Mouse (Mus musculus): Measurements from ENCODE around the gene Olfr1136. TPM values are rescaled to one million over a fixed set of nuclear protein-coding genes. Genes with fewer than 3 reads are reported as not detected.

Olfr1136 gene
- not detected in 2 replicates for polyA plus RNA-seq (2016; fragmentation: Nextera tagmentation; extraction: Ambion mirVana)

DNA sequence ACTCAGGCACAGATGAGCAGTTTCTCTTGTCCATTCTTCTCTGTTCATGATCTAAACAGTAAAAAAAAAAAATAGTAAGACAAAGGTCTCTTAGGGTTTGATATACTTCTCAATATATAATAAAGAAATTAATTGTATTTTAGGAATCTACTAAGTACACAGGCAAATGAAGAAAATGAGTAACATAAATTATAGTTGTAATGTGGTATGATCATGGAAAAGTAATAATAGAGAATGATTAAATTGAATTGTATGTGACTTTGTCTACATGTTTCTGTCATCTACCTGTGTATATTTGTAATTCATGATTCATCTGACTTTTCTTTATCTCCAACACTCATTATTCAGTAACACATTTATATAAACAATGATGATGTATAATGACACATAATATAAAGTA is at the start of gene Olfr1136:
Gene Olfr1136 (minus strand): TSS at position 101 of the 400 bp plus-strand sequence.
- H3K4me3 ChIP-seq, result no peak within 1 kb of the TSS
- no peaks in the 10 kb centered on the region for H3K9me3 ChIP-seq
- no peak for DNase-seq (ENCODE audit: low spot score)
- H3K27me3 ChIP-seq (replicated peaks; ENCODE audit: low read depth, poor library complexity, severe bottlenecking), result no peaks in the 10 kb centered on the region
- no peaks in the 10 kb centered on the region for H3K4me1 ChIP-seq
- H3K36me3 ChIP-seq (replicated peaks), result no peaks in the 10 kb centered on the region
- no peak within 1 kb of the TSS for H3K27ac ChIP-seq (replicated peaks)

DNA sequence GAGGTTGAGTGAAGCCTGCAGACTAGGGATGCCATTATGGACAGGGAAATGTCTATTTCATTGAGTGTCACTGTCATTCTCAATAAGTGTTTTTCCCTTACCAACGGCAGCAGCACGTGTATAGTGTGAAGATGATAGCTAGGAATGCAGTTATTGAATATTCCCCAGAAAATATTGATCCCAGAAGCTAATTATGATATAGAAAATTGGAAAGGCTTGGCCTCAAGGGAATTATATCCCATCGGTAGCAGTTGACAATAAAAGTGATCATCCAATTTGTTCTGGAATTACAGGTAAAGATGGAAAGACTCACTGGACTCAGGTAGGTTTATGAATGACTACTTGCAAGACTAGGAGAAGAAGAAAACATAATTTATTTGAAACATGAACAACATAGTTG is 49.7 kb upstream of the Olfr1136 start, which contains the start of gene Olfr1140:
Gene Olfr1140 (plus strand): TSS at position 301 of the 400 bp plus-strand sequence.
- H3K36me3 ChIP-seq (replicated peaks), result no peaks in the 10 kb centered on the region
- no peak within 1 kb of the TSS for H3K4me3 ChIP-seq
- 85% methylated on average over 3 of the region's 3 CpGs for WGBS
- H3K27me3 ChIP-seq (replicated peaks; ENCODE audit: low read depth, poor library complexity, severe bottlenecking), result no peaks in the 10 kb centered on the region
- no peaks in the 10 kb centered on the region for H3K4me1 ChIP-seq
- no peak for DNase-seq (ENCODE audit: low spot score)
- H3K27ac ChIP-seq (replicated peaks), result no peak within 1 kb of the TSS
- H3K9me3 ChIP-seq, result no peaks in the 10 kb centered on the region

DNA sequence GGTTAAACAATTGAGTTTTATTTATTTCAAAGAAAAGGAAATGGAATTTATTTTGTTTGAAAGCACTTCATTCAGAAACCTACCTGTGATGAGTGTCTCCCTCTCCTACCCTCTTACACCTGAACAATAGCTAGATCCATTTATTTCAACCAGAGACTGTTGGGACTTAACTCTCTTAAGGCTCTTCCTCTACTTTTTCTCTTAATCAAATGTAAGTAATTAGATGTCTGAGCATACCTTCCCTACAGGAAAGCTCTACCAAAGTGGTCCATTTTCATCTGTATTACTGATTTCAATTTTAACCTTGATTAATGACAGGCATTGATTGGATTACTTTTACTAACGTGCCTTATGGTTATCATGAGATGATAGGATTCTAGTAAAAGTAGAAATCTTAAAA is 46.1 kb upstream of the Olfr1136 start, which contains the start of gene Olfr1138:
Gene Olfr1138 (minus strand): TSS at position 101 of the 400 bp plus-strand sequence.
- Histone ChIP-seq H3K27me3 (replicated peaks; ENCODE audit: low read depth, poor library complexity, severe bottlenecking) (no peaks in the 10 kb centered on the region), H3K9me3 (no peaks in the 10 kb centered on the region), H3K4me1 (no peaks in the 10 kb centered on the region), H3K4me3 (no peak within 1 kb of the TSS), H3K27ac (replicated peaks) (no peak within 1 kb of the TSS), H3K36me3 (replicated peaks) (no peaks in the 10 kb centered on the region)
- no peak for DNase-seq (ENCODE audit: low spot score)
- WGBS, result 83% methylated on average over 1 of the region's 1 CpGs

DNA sequence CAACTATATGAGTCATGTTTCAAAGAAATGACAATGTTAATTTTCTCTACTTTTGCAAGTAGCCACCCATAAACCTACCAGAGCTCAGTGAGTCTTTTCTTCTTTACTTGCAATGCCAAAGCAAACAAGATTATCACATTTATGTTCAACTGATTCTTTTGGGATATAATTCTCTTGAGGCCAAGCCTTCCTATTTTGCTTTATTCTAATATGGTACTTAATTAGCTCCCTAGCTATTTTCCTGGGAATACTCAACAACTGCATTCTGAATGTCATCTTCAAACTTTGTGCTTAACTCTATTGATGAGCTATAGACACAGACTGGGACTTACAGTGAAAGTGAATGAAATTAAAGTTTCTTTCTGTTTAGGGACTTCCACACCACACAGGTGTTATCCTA is 19.3 kb upstream of the Olfr1136 start, which contains the start of gene Olfr1137:
Gene Olfr1137 (minus strand): TSS at position 101 of the 400 bp plus-strand sequence.
- Histone ChIP-seq H3K27me3 (replicated peaks; ENCODE audit: low read depth, poor library complexity, severe bottlenecking) (no peaks in the 10 kb centered on the region), H3K4me1 (no peaks in the 10 kb centered on the region), H3K4me3 (no peak within 1 kb of the TSS), H3K27ac (replicated peaks) (no peak within 1 kb of the TSS), H3K36me3 (replicated peaks) (no peaks in the 10 kb centered on the region), H3K9me3 (no peaks in the 10 kb centered on the region)
- DNase-seq (ENCODE audit: low spot score), result no peak

DNA sequence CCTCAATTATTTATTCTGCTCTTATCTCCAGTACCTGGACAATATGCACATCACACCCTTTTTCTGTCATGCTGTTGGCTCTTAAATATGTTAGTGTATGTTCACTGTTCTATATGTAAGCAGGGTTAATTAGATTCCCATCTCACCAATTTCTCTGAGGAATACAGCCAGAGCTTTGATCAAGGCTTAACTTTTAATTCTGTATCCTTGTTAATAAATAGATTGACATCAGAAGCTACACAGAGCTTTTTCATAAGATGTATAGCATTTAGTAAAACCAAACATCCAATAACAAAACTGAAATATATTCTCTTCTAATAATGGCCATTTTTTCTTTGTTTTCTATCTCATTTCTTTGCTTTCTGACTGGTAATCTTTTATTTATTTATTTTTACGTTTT is 20.2 kb downstream of the Olfr1136 start, which contains the start of gene Olfr1135:
Gene Olfr1135 (minus strand): TSS at position 101 of the 400 bp plus-strand sequence.
- no peaks in the 10 kb centered on the region for H3K36me3 ChIP-seq (replicated peaks)
- 26% methylated on average over 1 of the region's 1 CpGs for WGBS
- no peaks in the 10 kb centered on the region for H3K27me3 ChIP-seq (replicated peaks; ENCODE audit: low read depth, poor library complexity, severe bottlenecking)
- no peaks in the 10 kb centered on the region for H3K4me1 ChIP-seq
- no peaks in the 10 kb centered on the region for H3K9me3 ChIP-seq
- no peak within 1 kb of the TSS for H3K27ac ChIP-seq (replicated peaks)
- H3K4me3 ChIP-seq, result no peak within 1 kb of the TSS
- no peak for DNase-seq (ENCODE audit: low spot score)

DNA sequence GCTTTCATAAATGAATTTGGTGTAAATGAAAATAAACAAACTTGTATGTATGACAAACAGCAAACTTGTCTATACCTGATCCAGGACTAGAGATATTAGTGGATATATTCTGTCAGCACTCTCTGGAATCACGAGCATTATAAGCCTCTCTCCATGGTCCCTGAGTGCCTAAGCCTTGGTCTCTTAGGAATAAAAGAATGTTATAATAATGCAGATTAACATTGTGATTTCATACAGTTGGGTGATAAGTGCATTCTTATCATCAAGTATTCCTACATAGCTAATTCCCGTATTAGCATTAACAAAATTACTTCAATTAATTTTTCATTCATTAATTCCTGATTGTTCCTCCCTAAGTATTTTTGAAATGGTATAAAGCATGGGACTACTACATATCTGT is 35.4 kb downstream of the Olfr1136 start, which contains the start of gene Olfr1134:
Gene Olfr1134 (minus strand): TSS at position 101 of the 400 bp plus-strand sequence.
- 93% methylated on average over 2 of the region's 2 CpGs for WGBS
- DNase-seq (ENCODE audit: low spot score), result no peak

DNA sequence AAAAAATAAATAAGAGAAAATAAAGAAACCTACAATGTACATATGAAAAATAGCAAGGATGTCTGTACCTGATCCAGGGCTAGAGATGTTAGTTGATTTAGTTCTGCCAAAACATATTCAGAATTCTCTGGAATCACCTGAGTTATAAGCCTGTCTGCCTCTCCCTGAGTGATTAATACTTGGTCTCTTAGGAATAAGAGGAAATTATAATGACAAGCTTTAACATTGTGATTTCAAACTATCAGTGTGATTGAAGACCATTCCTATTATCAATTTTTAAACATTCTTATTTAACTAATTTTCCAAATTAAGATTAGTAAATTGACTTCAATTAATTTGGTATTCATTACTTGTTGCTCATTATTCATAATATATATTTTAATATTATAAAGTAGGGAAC is 46.5 kb downstream of the Olfr1136 start, which contains the start of gene Olfr1133:
Gene Olfr1133 (minus strand): TSS at position 101 of the 400 bp plus-strand sequence.
- no peak for DNase-seq (ENCODE audit: low spot score)
- no peaks in the 10 kb centered on the region for H3K9me3 ChIP-seq
- H3K4me1 ChIP-seq, result no peaks in the 10 kb centered on the region
- H3K27me3 ChIP-seq (replicated peaks; ENCODE audit: low read depth, poor library complexity, severe bottlenecking), result no peaks in the 10 kb centered on the region
- H3K4me3 ChIP-seq, result no peak within 1 kb of the TSS
- no peaks in the 10 kb centered on the region for H3K36me3 ChIP-seq (replicated peaks)
- no peak within 1 kb of the TSS for H3K27ac ChIP-seq (replicated peaks)

More for the DNA sequence above, 35.4 kb downstream of the Olfr1136 start, which contains the start of gene Olfr1134:
- Histone ChIP-seq H3K4me1 (no peaks in the 10 kb centered on the region), H3K27ac (replicated peaks) (no peak within 1 kb of the TSS), H3K36me3 (replicated peaks) (no peaks in the 10 kb centered on the region), H3K9me3 (no peaks in the 10 kb centered on the region), H3K27me3 (replicated peaks; ENCODE audit: low read depth, poor library complexity, severe bottlenecking) (no peaks in the 10 kb centered on the region), H3K4me3 (no peak within 1 kb of the TSS)

Other genes with a start within 250 kb of the Olfr1136 start
- gene Olfr1126, start 240.0 kb downstream of the Olfr1136 start, polyA plus RNA-seq (2016; fragmentation: Nextera tagmentation; extraction: Ambion mirVana), result not detected in 2 replicates
- not detected in 2 replicates for gene Pramel7, start 196.9 kb downstream of the Olfr1136 start, polyA plus RNA-seq (2016; fragmentation: Nextera tagmentation; extraction: Ambion mirVana)
- not detected in 2 replicates for gene Pramel6, start 187.4 kb downstream of the Olfr1136 start, polyA plus RNA-seq (2016; fragmentation: Nextera tagmentation; extraction: Ambion mirVana)
- gene Olfr153, start 162.2 kb downstream of the Olfr1136 start, polyA plus RNA-seq (2016; fragmentation: Nextera tagmentation; extraction: Ambion mirVana), result not detected in 2 replicates
- gene Olfr1128, start 148.4 kb downstream of the Olfr1136 start, polyA plus RNA-seq (2016; fragmentation: Nextera tagmentation; extraction: Ambion mirVana), result not detected in 2 replicates
- not detected in 2 replicates for gene Olfr1129, start 120.0 kb downstream of the Olfr1136 start, polyA plus RNA-seq (2016; fragmentation: Nextera tagmentation; extraction: Ambion mirVana)
- gene Olfr1130, start 87.7 kb downstream of the Olfr1136 start, polyA plus RNA-seq (2016; fragmentation: Nextera tagmentation; extraction: Ambion mirVana), result not detected in 2 replicates
- not detected in 2 replicates for gene Olfr1131, start 66.8 kb downstream of the Olfr1136 start, polyA plus RNA-seq (2016; fragmentation: Nextera tagmentation; extraction: Ambion mirVana)
- not detected in 2 replicates for gene Olfr1132, start 56.4 kb downstream of the Olfr1136 start, polyA plus RNA-seq (2016; fragmentation: Nextera tagmentation; extraction: Ambion mirVana)
- gene Olfr1133, start 46.6 kb downstream of the Olfr1136 start, polyA plus RNA-seq (2016; fragmentation: Nextera tagmentation; extraction: Ambion mirVana), result not detected in 2 replicates
- not detected in 2 replicates for gene Olfr1134, start 35.5 kb downstream of the Olfr1136 start, polyA plus RNA-seq (2016; fragmentation: Nextera tagmentation; extraction: Ambion mirVana)
- not detected in 2 replicates for gene Olfr1135, start 20.3 kb downstream of the Olfr1136 start, polyA plus RNA-seq (2016; fragmentation: Nextera tagmentation; extraction: Ambion mirVana)
- not detected in 2 replicates for gene Olfr1137, start 19.2 kb upstream of the Olfr1136 start, polyA plus RNA-seq (2016; fragmentation: Nextera tagmentation; extraction: Ambion mirVana)
- gene Olfr1138, start 46.0 kb upstream of the Olfr1136 start, polyA plus RNA-seq (2016; fragmentation: Nextera tagmentation; extraction: Ambion mirVana), result not detected in 2 replicates
- gene Olfr1140, start 49.8 kb upstream of the Olfr1136 start, polyA plus RNA-seq (2016; fragmentation: Nextera tagmentation; extraction: Ambion mirVana), result not detected in 2 replicates
- gene Olfr1141, start 60.0 kb upstream of the Olfr1136 start, polyA plus RNA-seq (2016; fragmentation: Nextera tagmentation; extraction: Ambion mirVana), result not detected in 2 replicates
- not detected in 2 replicates for gene Olfr152, start 85.5 kb upstream of the Olfr1136 start, polyA plus RNA-seq (2016; fragmentation: Nextera tagmentation; extraction: Ambion mirVana)
- gene Olfr1143, start 106.6 kb upstream of the Olfr1136 start, polyA plus RNA-seq (2016; fragmentation: Nextera tagmentation; extraction: Ambion mirVana), result not detected in 2 replicates
- not detected in 2 replicates for gene Olfr1145, start 115.9 kb upstream of the Olfr1136 start, polyA plus RNA-seq (2016; fragmentation: Nextera tagmentation; extraction: Ambion mirVana)
- gene Olfr1148, start 136.6 kb upstream of the Olfr1136 start, polyA plus RNA-seq (2016; fragmentation: Nextera tagmentation; extraction: Ambion mirVana), result not detected in 2 replicates
- gene Olfr1150-ps1, start 150.0 kb upstream of the Olfr1136 start, polyA plus RNA-seq (2016; fragmentation: Nextera tagmentation; extraction: Ambion mirVana), result not detected in 2 replicates
- not detected in 2 replicates for gene Olfr1151, start 161.9 kb upstream of the Olfr1136 start, polyA plus RNA-seq (2016; fragmentation: Nextera tagmentation; extraction: Ambion mirVana)
- gene Olfr1152, start 172.5 kb upstream of the Olfr1136 start, polyA plus RNA-seq (2016; fragmentation: Nextera tagmentation; extraction: Ambion mirVana), result not detected in 2 replicates
- not detected in 2 replicates for gene Olfr1153, start 201.0 kb upstream of the Olfr1136 start, polyA plus RNA-seq (2016; fragmentation: Nextera tagmentation; extraction: Ambion mirVana)
- not detected in 2 replicates for gene Olfr1154, start 211.2 kb upstream of the Olfr1136 start, polyA plus RNA-seq (2016; fragmentation: Nextera tagmentation; extraction: Ambion mirVana)

Data from embryonic facial prominence, embryonic 10.5 days (tissue).